Mouse (Mus musculus) spleen, embryonic (tissue): ENCODE results near the gene M1ap.

ENCODE experiments used
- CTCF ChIA-PET: fragments of 350-600 bp; sonication (Branson Sonifier 250); formaldehyde crosslinking; loops from one replicate; lab custom pipeline; 2022; lab: Charles Lee

Gene M1ap

GRCm38 (mm10) chr6:83005444-83006011 lies 58.8 kb downstream of the M1ap start:
- CTCF ChIA-PET: interaction anchor here (0.6 to 0.7 kb wide), 3 partner anchors 103 to 912 kb away, joined by 9 to 14 read pairs (median 14); partner anchors contain the start of genes Mrpl53 and Rtkn

GRCm38 (mm10) chr6:83006114-83006513 lies 59.4 kb downstream of the M1ap start:
- CTCF ChIA-PET: interaction anchor here (0.7 kb wide), 1 partner anchor 129 kb away, joined by 14 read pairs; the partner anchor contains the start of gene Rtkn

GRCm38 (mm10) chr6:83008659-83009058 lies 62.0 kb downstream of the M1ap start:
- CTCF ChIA-PET: no interaction called here

GRCm38 (mm10) chr6:83010010-83010409 lies 63.3 kb downstream of the M1ap start:
- CTCF ChIA-PET: interaction anchor here (1.2 kb wide), 1 partner anchor 12 kb away, joined by 3 read pairs; no protein-coding TSS in a partner anchor

- CTCF ChIA-PET: no interaction called here
Observed at GRCm38 (mm10) chr6:83011255-83011654, 64.6 kb downstream of the M1ap start.

GRCm38 (mm10) chr6:83011756-83012155 lies 65.1 kb downstream of the M1ap start:
- CTCF ChIA-PET: no interaction called here

- CTCF ChIA-PET: interaction anchor here (1.3 kb wide), 1 partner anchor 17 kb away, joined by 4 read pairs; no protein-coding TSS in a partner anchor
Observed at GRCm38 (mm10) chr6:83013444-83013843, 66.7 kb downstream of the M1ap start.

- CTCF ChIA-PET: interaction anchor here (0.7 to 1.3 kb wide), 3 partner anchors 18 to 110 kb away, joined by 3 to 7 read pairs (median 4); no protein-coding TSS in a partner anchor
Observed at GRCm38 (mm10) chr6:83014482-83015466, 68.1 kb downstream of the M1ap start.

GRCm38 (mm10) chr6:83015749-83016148 lies 69.0 kb downstream of the M1ap start:
- CTCF ChIA-PET: no interaction called here

- CTCF ChIA-PET: interaction anchor here (0.7 kb wide), 1 partner anchor 20 kb away, joined by 3 read pairs; no protein-coding TSS in a partner anchor
Observed at GRCm38 (mm10) chr6:83017190-83017589, 70.5 kb downstream of the M1ap start.

- CTCF ChIA-PET: no interaction called here
Observed at GRCm38 (mm10) chr6:83019044-83019443, 72.3 kb downstream of the M1ap start.

- CTCF ChIA-PET: no interaction called here
Observed at GRCm38 (mm10) chr6:83020121-83020520, 73.4 kb downstream of the M1ap start.

GRCm38 (mm10) chr6:83020836-83021593 lies 74.3 kb downstream of the M1ap start:
- CTCF ChIA-PET: interaction anchor here (1.0 kb wide), 1 partner anchor 82 kb away, joined by 3 read pairs; no protein-coding TSS in a partner anchor

- CTCF ChIA-PET: interaction anchor here (1.0 kb wide), 1 partner anchor 13 kb away, joined by 3 read pairs; no protein-coding TSS in a partner anchor
Observed at GRCm38 (mm10) chr6:83023008-83023407, 76.3 kb downstream of the M1ap start.

GRCm38 (mm10) chr6:83023786-83024185 lies 77.1 kb downstream of the M1ap start:
- CTCF ChIA-PET: no interaction called here

GRCm38 (mm10) chr6:83024421-83024820 lies 77.7 kb downstream of the M1ap start:
- CTCF ChIA-PET: no interaction called here

- CTCF ChIA-PET: no interaction called here
Observed at GRCm38 (mm10) chr6:83025221-83025620, 78.5 kb downstream of the M1ap start.

- CTCF ChIA-PET: no interaction called here
Observed at GRCm38 (mm10) chr6:83027293-83027692, 80.6 kb downstream of the M1ap start.

GRCm38 (mm10) chr6:83027706-83028105 lies 81.0 kb downstream of the M1ap start:
- CTCF ChIA-PET: no interaction called here

- CTCF ChIA-PET: no interaction called here
Observed at GRCm38 (mm10) chr6:83029777-83030176, 83.1 kb downstream of the M1ap start.

- CTCF ChIA-PET: interaction anchor here (1.5 kb wide), 1 partner anchor 9 kb away, joined by 4 read pairs; no protein-coding TSS in a partner anchor
Observed at GRCm38 (mm10) chr6:83031111-83031510, 84.4 kb downstream of the M1ap start.
